Mouse (Mus musculus): ENCODE data around the gene Fam83g.

Gene Fam83g

GRCm38 (mm10) chr11:61652216-61652615 is 31.7 kb upstream of the Fam83g start:
- DNase-seq (ENCODE audit: low read depth, low spot score): no peak

GRCm38 (mm10) chr11:61652686-61653447 is 31.0 kb upstream of the Fam83g start, which contains the start of gene Grap:
TSS of gene Grap (plus strand) at chr11:61653265.
- DNase-seq (ENCODE audit: low read depth, low spot score): no peak

- no peak for DNase-seq (ENCODE audit: low read depth, low spot score)
These were observed 30.3 kb upstream of the Fam83g start for GRCm38 (mm10) chr11:61653568-61653967.

- DNase-seq (ENCODE audit: low read depth, low spot score): no peak
These were observed 29.0 kb upstream of the Fam83g start for GRCm38 (mm10) chr11:61654786-61655311.

GRCm38 (mm10) chr11:61655649-61656048 is 28.2 kb upstream of the Fam83g start:
- DNase-seq (ENCODE audit: low read depth, low spot score): no peak

GRCm38 (mm10) chr11:61656148-61656850 is 27.6 kb upstream of the Fam83g start:
- DNase-seq (ENCODE audit: low read depth, low spot score): no peak

- no peak for DNase-seq (ENCODE audit: low read depth, low spot score)
These were observed 26.5 kb upstream of the Fam83g start for GRCm38 (mm10) chr11:61657432-61657831.

- DNase-seq (ENCODE audit: low read depth, low spot score): no peak
These were observed 25.4 kb upstream of the Fam83g start for GRCm38 (mm10) chr11:61658360-61658922.

- no peak for DNase-seq (ENCODE audit: low read depth, low spot score)
These were observed 24.7 kb upstream of the Fam83g start for GRCm38 (mm10) chr11:61659011-61659858.

GRCm38 (mm10) chr11:61660001-61660400 is 23.9 kb upstream of the Fam83g start:
- no peak for DNase-seq (ENCODE audit: low read depth, low spot score)

GRCm38 (mm10) chr11:61660806-61661392 is 23.0 kb upstream of the Fam83g start:
- DNase-seq (ENCODE audit: low read depth, low spot score): no peak

GRCm38 (mm10) chr11:61662189-61662588 is 21.7 kb upstream of the Fam83g start:
- DNase-seq (ENCODE audit: low read depth, low spot score): no peak

- no peak for DNase-seq (ENCODE audit: low read depth, low spot score)
These were observed 18.5 kb upstream of the Fam83g start for GRCm38 (mm10) chr11:61665401-61665800.

GRCm38 (mm10) chr11:61665991-61666799 is 17.7 kb upstream of the Fam83g start:
- peak; percentile 54 for DNase-seq (ENCODE audit: low read depth, low spot score)

GRCm38 (mm10) chr11:61667248-61667647 is 16.6 kb upstream of the Fam83g start:
- no peak for DNase-seq (ENCODE audit: low read depth, low spot score)

GRCm38 (mm10) chr11:61667782-61668181 is 16.1 kb upstream of the Fam83g start:
- no peak for DNase-seq (ENCODE audit: low read depth, low spot score)

GRCm38 (mm10) chr11:61669492-61670490 is 14.1 kb upstream of the Fam83g start:
- DNase-seq (ENCODE audit: low read depth, low spot score): no peak

- DNase-seq (ENCODE audit: low read depth, low spot score): no peak
These were observed 12.0 kb upstream of the Fam83g start for GRCm38 (mm10) chr11:61671781-61672383.

- DNase-seq (ENCODE audit: low read depth, low spot score): no peak
These were observed 10.2 kb upstream of the Fam83g start for GRCm38 (mm10) chr11:61673686-61674085.
